Mouse (Mus musculus) embryo, embryonic 10.5 days (tissue): ENCODE results near the gene Olfr139.

Source experiments
- DNase-seq: peaks from one replicate; pipeline ENCODE4 v3.0.0-alpha.2; 2015; ENCODE audit warnings: low spot score

Gene Olfr139

DNA sequence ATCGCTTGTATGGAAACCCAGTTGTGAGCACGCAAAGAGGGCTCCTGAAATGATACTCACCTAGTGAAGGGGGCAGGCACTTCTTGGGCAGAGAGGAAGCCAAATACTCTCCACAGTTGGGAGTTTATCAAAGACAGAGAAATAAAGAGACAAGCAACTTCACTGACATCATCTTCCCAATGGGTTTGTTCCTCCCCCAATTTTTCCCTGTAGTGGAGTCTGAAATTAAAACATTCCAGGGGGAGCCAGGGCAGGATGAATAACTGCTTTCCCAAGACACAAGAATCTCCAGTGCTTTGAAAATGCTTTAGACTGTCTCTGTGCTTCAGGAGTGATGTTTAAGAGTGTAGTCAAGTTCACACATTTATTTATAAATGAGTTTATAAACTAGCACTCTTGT is at the start of gene Olfr139, which contains the start of gene Olfr399:
TSS of gene Olfr139 (minus strand) at position 101 of the 400 bp plus-strand sequence.
TSS of gene Olfr399 (minus strand) at position 165 of the 400 bp plus-strand sequence.
- DNase-seq: no peak

DNA sequence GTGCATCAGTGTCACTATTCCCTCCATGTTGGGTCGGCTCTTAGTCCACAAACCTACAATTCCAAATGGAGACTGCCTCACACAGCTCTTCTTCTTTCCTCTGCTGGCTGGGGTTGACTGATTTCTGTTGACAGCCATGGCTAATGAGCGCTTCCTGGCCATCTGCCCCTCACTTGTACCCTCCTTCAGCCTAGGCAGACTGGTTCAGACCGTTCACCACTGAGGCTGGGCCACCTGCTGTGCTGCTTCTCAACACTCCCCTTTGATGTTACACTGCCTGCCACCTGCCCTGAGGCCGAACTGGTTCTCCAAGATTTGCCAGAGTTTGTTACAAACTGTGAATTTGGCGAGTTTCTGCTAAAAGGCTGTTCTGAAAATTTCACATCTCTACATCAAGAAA is 48.7 kb upstream of the Olfr139 start:
- DNase-seq: no peak

DNA sequence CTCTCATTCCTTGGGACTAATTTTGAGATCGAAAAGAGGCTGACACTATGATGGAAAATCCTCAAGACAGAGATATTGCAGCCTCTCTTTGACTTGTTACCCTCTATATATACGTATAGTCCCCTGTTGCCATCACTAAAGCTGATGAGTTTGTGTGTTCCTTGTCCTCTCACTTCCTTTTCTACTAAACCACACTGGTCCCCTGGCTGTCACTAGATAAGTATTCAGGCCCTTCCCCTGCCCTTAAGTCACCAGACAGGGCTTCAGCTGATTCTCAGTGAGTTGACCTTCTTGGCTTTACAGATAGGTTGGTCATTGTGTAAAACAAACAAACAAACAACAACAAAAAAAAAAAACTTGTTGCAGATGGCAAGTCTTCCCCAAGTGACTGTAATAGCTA is 45.2 kb upstream of the Olfr139 start:
- no peak for DNase-seq

DNA sequence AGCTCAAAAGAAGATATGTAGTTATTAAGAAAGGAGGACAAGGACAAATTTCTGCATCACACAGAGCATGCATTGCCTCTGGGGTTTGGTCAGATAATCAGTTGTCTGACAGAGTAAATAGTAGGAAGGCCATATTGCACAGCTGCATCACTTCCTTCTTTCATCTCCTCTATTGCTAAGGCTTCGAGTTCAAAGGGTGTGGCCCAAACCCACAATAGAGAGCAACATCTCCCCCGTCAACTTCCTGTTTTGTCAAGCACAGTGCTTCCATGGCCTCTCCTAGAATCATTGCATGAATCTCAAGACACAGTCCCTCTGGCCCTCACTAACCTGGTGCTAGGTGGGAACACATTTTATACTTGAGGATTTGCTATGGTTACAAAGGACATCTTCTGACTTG is 44.4 kb upstream of the Olfr139 start:
- no peak for DNase-seq

DNA sequence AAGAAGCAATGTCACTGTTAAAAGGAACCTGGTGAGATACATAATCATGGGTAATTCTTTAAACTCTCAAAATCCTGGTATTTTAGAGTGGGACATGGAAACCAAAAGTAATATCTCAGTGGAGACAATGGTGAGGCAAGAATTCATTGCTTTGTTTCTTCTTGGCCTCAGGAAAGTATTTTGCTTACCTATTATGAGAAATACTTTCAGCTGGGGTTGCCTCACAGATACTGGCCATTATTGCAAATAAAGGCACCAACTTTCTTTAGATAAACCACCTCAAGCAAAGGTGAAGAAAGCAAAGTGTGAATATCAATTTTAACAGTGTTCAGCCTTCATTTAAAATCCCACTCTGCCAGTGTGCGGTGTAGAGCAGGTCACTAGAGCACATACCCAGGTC is 13.3 kb upstream of the Olfr139 start, which contains the start of gene Zfp616:
TSS of gene Zfp616 (plus strand) at position 301 of the 400 bp plus-strand sequence.
- DNase-seq: no peak

DNA sequence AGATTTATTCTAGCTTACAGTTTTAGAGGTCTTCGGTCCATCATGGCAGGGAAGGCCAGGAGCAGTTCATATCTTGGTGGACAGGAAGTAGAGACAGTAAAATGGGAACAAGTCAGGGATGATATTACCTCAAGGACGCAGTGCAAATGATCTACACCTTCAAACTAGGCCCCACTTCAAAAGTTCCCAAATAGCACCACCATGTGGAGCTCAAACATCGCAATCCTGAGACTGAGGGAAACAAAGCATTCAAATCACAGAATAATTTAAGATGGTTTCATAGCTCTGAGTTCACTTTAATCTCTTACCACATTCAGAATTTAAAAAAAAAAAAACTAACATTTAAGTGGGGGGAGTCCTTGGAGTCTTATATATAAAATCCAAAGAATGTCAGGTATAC is 5.0 kb downstream of the Olfr139 start:
- DNase-seq: no peak
